Mouse (Mus musculus) liver, postnatal 0 days (tissue): ENCODE results near the gene Lmna. TPM values are rescaled to one million over a fixed set of nuclear protein-coding genes. Genes with fewer than 3 reads are reported as not detected.

Experiments used
- ATAC-seq: fragments of 200-750 bp; cut with Nextera tagmentation; 2 replicates; pipeline ENCODE4 v1.8.0; 2017; ENCODE audit warnings: mild to moderate bottlenecking, moderate library complexity
- DNase-seq: peaks from one replicate; pipeline ENCODE4 v3.0.0-alpha.2; 2016
- H3K27ac ChIP-seq: fragments of 300-500 bp; sonication (generic); 2 replicates; pipeline ENCODE4 v1.5.1; 2014; ENCODE audit warnings: antibody characterized with exemption, moderate library complexity, mild to moderate bottlenecking, low read depth
- H3K27me3 ChIP-seq: fragments of 300-500 bp; sonication (generic); 2 replicates; pipeline ENCODE4 v1.6.1; 2014; ENCODE audit warnings: low read length, control low read depth, mixed read lengths; ENCODE audit not compliant: insufficient read depth
- H3K36me3 ChIP-seq: fragments of 300-500 bp; sonication (generic); replicated peaks from 2 replicates; pipeline ENCODE4 v1.6.1; 2014; ENCODE audit warnings: mild to moderate bottlenecking, control low read depth, low read length, moderate library complexity, mixed read lengths; ENCODE audit not compliant: insufficient read depth
- H3K4me1 ChIP-seq: fragments of 300-500 bp; sonication (generic); 2 replicates; pipeline ENCODE4 v1.6.1; 2014; ENCODE audit warnings: antibody characterized with exemption, mild to moderate bottlenecking, control low read depth; ENCODE audit not compliant: insufficient read depth
- H3K4me2 ChIP-seq: fragments of 300-500 bp; sonication (generic); 2 replicates; pipeline ENCODE4 v1.6.1; 2014; ENCODE audit warnings: low read depth, mild to moderate bottlenecking, low read length, moderate library complexity, mixed read lengths
- H3K4me3 ChIP-seq: fragments of 300-500 bp; sonication (generic); 2 replicates; pipeline ENCODE4 v1.5.1; 2014; ENCODE audit warnings: low read depth, low read length
- H3K9ac ChIP-seq: fragments of 300-500 bp; sonication (generic); replicated peaks from 2 replicates; pipeline ENCODE4 v1.6.1; 2014; ENCODE audit warnings: mild to moderate bottlenecking, moderate library complexity
- H3K9me3 ChIP-seq: fragments of 300-500 bp; sonication (generic); 2 replicates; pipeline ENCODE4 v1.6.1; 2016; ENCODE audit warnings: mild to moderate bottlenecking, control low read depth, low read length, mixed read lengths
- CTCF ChIP-seq: sonication (generic); IDR thresholded peaks from 2 replicates; pipeline ENCODE4 v1.5.1; 2016; ENCODE audit warnings: antibody characterized with exemption, low read depth
- EP300 ChIP-seq: IDR thresholded peaks from 2 replicates; pipeline ENCODE4 v1.6.1; 2016; ENCODE audit warnings: antibody characterized with exemption, low read depth, mild to moderate bottlenecking
- WGBS: fragments of 180-500 bp; shearing (Covaris S2); extraction: QIAGEN DNeasy Blood & Tissue Kit; methylation state at CpG from one replicate; pipeline ENCODE4 v1.1.7; 2014; ENCODE audit not compliant: insufficient replicate concordance; 5-methylcytosine and 5-hydroxymethylcytosine counted together
- polyA plus RNA-seq: library from polyadenylated mRNA; unstranded; fragments of >200 nt; fragmentation: Nextera tagmentation; extraction: Ambion mirVana; gene quantifications from 2 replicates; pipeline ENCODE4 v1.2.1, GENCODE M21; 2015

Lmna gene
- polyA plus RNA-seq, 1 experiment from 2014 or later = 73.4 TPM

GRCm38 (mm10) chr3:88486887-88487286 lies 22.9 kb downstream of the Lmna start:
- Histone ChIP-seq H3K27ac (no peak overlapping the region), H3K4me3 (no peak overlapping the region), H3K36me3 (peaks cover 54% of the 10 kb centered on the region), H3K9ac (no peak overlapping the region), H3K27me3 (peaks cover 10% of the 10 kb centered on the region; the same call in 1 of the 2 replicates), H3K9me3 (no peaks in the 10 kb centered on the region), H3K4me1 (peaks cover 8% of the 10 kb centered on the region), H3K4me2 (no peak overlapping the region)
- ATAC-seq (no peak), DNase-seq (no peak)
- no peak for TF ChIP-seq CTCF
- no peak for TF ChIP-seq EP300
- 87% methylated on average over 4 of the region's 4 CpGs for WGBS

- H3K4me1 ChIP-seq = peaks cover 4% of the 10 kb centered on the region
- H3K4me2 ChIP-seq = no peak overlapping the region
- no peak overlapping the region for H3K4me3 ChIP-seq
- no peak overlapping the region for H3K27ac ChIP-seq
- no peak overlapping the region for H3K9ac ChIP-seq
- H3K36me3 ChIP-seq = peaks cover 54% of the 10 kb centered on the region
- H3K27me3 ChIP-seq = peaks cover 10% of the 10 kb centered on the region; the same call in 1 of the 2 replicates
- no peak for ATAC-seq
- no peaks in the 10 kb centered on the region for H3K9me3 ChIP-seq
- DNase-seq = no peak
- WGBS = 77% methylated on average over 5 of the region's 5 CpGs
- TF ChIP-seq EP300 (no peak), CTCF (no peak)
These were observed 23.7 kb downstream of the Lmna start for GRCm38 (mm10) chr3:88486043-88486442.

- Histone ChIP-seq H3K27ac (no peak overlapping the region), H3K9ac (no peak overlapping the region), H3K36me3 (peaks cover 54% of the 10 kb centered on the region), H3K4me2 (no peak overlapping the region), H3K27me3 (peaks cover 10% of the 10 kb centered on the region; the same call in 1 of the 2 replicates), H3K4me1 (peaks cover 2% of the 10 kb centered on the region; the same call in 1 of the 2 replicates), H3K9me3 (no peaks in the 10 kb centered on the region), H3K4me3 (no peak overlapping the region)
- no peak for ATAC-seq
- peak; percentile 23 for DNase-seq
- no peak for TF ChIP-seq CTCF
- TF ChIP-seq EP300 = no peak
- 41% methylated on average over 39 of the region's 39 CpGs for WGBS
These were observed 25.0 kb downstream of the Lmna start for GRCm38 (mm10) chr3:88484597-88485316.

GRCm38 (mm10) chr3:88483621-88484020 lies 26.1 kb downstream of the Lmna start:
- H3K36me3 ChIP-seq = peaks cover 54% of the 10 kb centered on the region
- H3K4me3 ChIP-seq = no peak overlapping the region
- no peak overlapping the region for H3K27ac ChIP-seq
- DNase-seq = peak; percentile 86
- no peak overlapping the region for H3K9ac ChIP-seq
- H3K4me1 ChIP-seq = peaks cover under 1% of the 10 kb centered on the region; the same call in 1 of the 2 replicates
- peak; percentile 61 for ATAC-seq
- H3K27me3 ChIP-seq = peaks cover 10% of the 10 kb centered on the region; the same call in 1 of the 2 replicates
- no peak for TF ChIP-seq EP300
- TF ChIP-seq CTCF = peak; percentile 98
- WGBS = 13% methylated on average over 5 of the region's 5 CpGs
- no peak overlapping the region for H3K4me2 ChIP-seq
- H3K9me3 ChIP-seq = no peaks in the 10 kb centered on the region

GRCm38 (mm10) chr3:88483141-88483540 lies 26.6 kb downstream of the Lmna start:
- H3K9me3 ChIP-seq = no peaks in the 10 kb centered on the region
- WGBS = 71% methylated on average over 8 of the region's 8 CpGs
- H3K4me1 ChIP-seq = no peaks in the 10 kb centered on the region
- no peak for DNase-seq
- no peak for TF ChIP-seq EP300
- no peak for TF ChIP-seq CTCF
- peaks cover 10% of the 10 kb centered on the region; the same call in 1 of the 2 replicates for H3K27me3 ChIP-seq
- no peak overlapping the region for H3K4me3 ChIP-seq
- no peak overlapping the region for H3K9ac ChIP-seq
- H3K36me3 ChIP-seq = peaks cover 53% of the 10 kb centered on the region
- H3K4me2 ChIP-seq = no peak overlapping the region
- no peak for ATAC-seq
- no peak overlapping the region for H3K27ac ChIP-seq

GRCm38 (mm10) chr3:88482336-88482735 lies 27.4 kb downstream of the Lmna start:
- H3K4me2 ChIP-seq = no peak overlapping the region
- no peaks in the 10 kb centered on the region for H3K9me3 ChIP-seq
- WGBS = 56% methylated on average over 18 of the region's 18 CpGs
- DNase-seq (no peak), ATAC-seq (no peak)
- no peak overlapping the region for H3K9ac ChIP-seq
- H3K27me3 ChIP-seq = peaks cover 10% of the 10 kb centered on the region; the same call in 1 of the 2 replicates
- peaks cover 47% of the 10 kb centered on the region for H3K36me3 ChIP-seq
- no peak overlapping the region for H3K27ac ChIP-seq
- H3K4me3 ChIP-seq = no peak overlapping the region
- no peak for TF ChIP-seq CTCF
- no peak for TF ChIP-seq EP300
- no peaks in the 10 kb centered on the region for H3K4me1 ChIP-seq
